25 mouse cellular contexts compared by ENCODE assay signal in the genomic region with DNA sequence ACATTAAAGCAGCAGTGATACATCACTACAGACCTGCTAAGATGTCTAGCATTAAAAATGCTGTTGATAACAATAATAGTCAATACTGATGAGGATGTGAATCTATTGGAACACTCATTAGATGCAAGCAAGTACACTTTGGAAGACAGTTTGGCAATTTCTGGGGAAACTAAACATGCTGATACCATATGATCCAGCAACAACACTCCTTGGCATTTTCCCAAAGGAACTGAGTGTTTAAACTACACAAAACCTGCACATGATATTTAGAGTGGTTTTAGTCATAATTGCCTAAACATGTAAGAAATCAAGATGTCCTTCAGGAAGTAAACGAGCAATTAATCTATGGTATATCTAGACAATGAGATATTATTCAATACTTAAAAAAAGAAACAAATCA.
DNase-seq lines count a peak whose midpoint lies in the region; ATAC-seq and TF ChIP-seq lines count a peak whose summit lies in the region.
"Had no signal": no experiment of that assay in that cellular context is flagged by ENCODE, and none has a peak within 500 bp of the region (broad histone marks: within the 10 kb centered on the region; RNA-seq: fewer than 3 reads in every experiment).

No protein-coding gene starts in this region.

- no peak for ATAC-seq in embryonic facial prominence, embryonic 14.5 days (ENCODE audit: low read depth)
- no peak for ATAC-seq in limb, embryonic 14.5 days (ENCODE audit: low FRiP score, low read depth)
- ATAC-seq: CD4-positive, CD25-positive, alpha-beta regulatory T cell, adult 4 months; forebrain, embryonic 15.5 days had no signal

- no peaks in the 10 kb centered on the region for H3K27me3 ChIP-seq in embryonic facial prominence, embryonic 14.5 days (replicated peaks; ENCODE audit: control insufficient read depth, insufficient read depth, low read length)
- no peaks in the 10 kb centered on the region for H3K27me3 ChIP-seq in embryonic facial prominence, embryonic 10.5 days (replicated peaks; ENCODE audit: low read depth, poor library complexity, severe bottlenecking)
- no peaks in the 10 kb centered on the region for H3K27me3 ChIP-seq in limb, embryonic 14.5 days (ENCODE audit: control insufficient read depth, insufficient read depth, low read length)
- H3K27me3 ChIP-seq in limb, embryonic 10.5 days (ENCODE audit: low read depth, poor library complexity, severe bottlenecking), result no peaks in the 10 kb centered on the region
- H3K27me3 ChIP-seq: CH12.LX; embryonic facial prominence, embryonic 12.5 days; embryonic facial prominence, embryonic 15.5 days; forebrain, embryonic 15.5 days had no signal

- no peak overlapping the region for H3K27ac ChIP-seq in embryonic facial prominence, embryonic 14.5 days (replicated peaks; ENCODE audit: low read depth, low read length)
- H3K27ac ChIP-seq in embryonic facial prominence, embryonic 10.5 days (replicated peaks), result no peak overlapping the region
- H3K27ac ChIP-seq in limb, embryonic 14.5 days (replicated peaks; ENCODE audit: low read depth, low read length), result no peak overlapping the region
- H3K27ac ChIP-seq in limb, embryonic 10.5 days, result no peak overlapping the region
- H3K27ac ChIP-seq: embryonic facial prominence, embryonic 12.5 days; embryonic facial prominence, embryonic 15.5 days; forebrain, embryonic 12.5 days; forebrain, embryonic 15.5 days had no signal

- peaks cover 39% of the 10 kb centered on the region for H3K4me1 ChIP-seq in embryonic facial prominence, embryonic 14.5 days (ENCODE audit: control insufficient read depth, insufficient read depth, low read length)
- peaks cover 37% of the 10 kb centered on the region for H3K4me1 ChIP-seq in embryonic facial prominence, embryonic 10.5 days
- peaks cover 17% of the 10 kb centered on the region for H3K4me1 ChIP-seq in limb, embryonic 14.5 days (ENCODE audit: control insufficient read depth, insufficient read depth, low read length)
- peaks cover 15% of the 10 kb centered on the region for H3K4me1 ChIP-seq in limb, embryonic 10.5 days

- 69% methylated on average over 1 of the region's 1 CpGs for WGBS in embryonic facial prominence, embryonic 14.5 days
- WGBS in embryonic facial prominence, embryonic 10.5 days, result 92% methylated on average over 1 of the region's 1 CpGs
- 83% methylated on average over 1 of the region's 1 CpGs for WGBS in limb, embryonic 14.5 days
- WGBS in limb, embryonic 10.5 days, result 88% methylated on average over 1 of the region's 1 CpGs

- TF ChIP-seq POLR2A in limb, embryonic 14.5 days (IDR thresholded peaks at IDR 0.05; ENCODE audit: borderline replicate concordance, extremely low read depth, insufficient read depth, insufficient read length), result no peak

- no peaks in the 10 kb centered on the region for H3K36me3 ChIP-seq in embryonic facial prominence, embryonic 14.5 days (ENCODE audit: control insufficient read depth, insufficient read depth, low read length)
- no peaks in the 10 kb centered on the region for H3K36me3 ChIP-seq in embryonic facial prominence, embryonic 10.5 days (replicated peaks)
- H3K36me3 ChIP-seq in limb, embryonic 14.5 days (ENCODE audit: control insufficient read depth, insufficient read depth, low read length), result no peaks in the 10 kb centered on the region
- no peaks in the 10 kb centered on the region for H3K36me3 ChIP-seq in limb, embryonic 10.5 days
- H3K36me3 ChIP-seq: embryonic facial prominence, embryonic 12.5 days; embryonic facial prominence, embryonic 15.5 days; forebrain, embryonic 10.5 days; forebrain, embryonic 12.5 days; forebrain, embryonic 15.5 days; G1E had no signal

- peak; percentile 62 for DNase-seq in embryonic facial prominence, embryonic 14.5 days (ENCODE audit: low spot score)
- DNase-seq in embryonic facial prominence, embryonic 10.5 days (ENCODE audit: low spot score), result no peak
- DNase-seq in limb, embryonic 14.5 days (ENCODE audit: low spot score), result peak; percentile 33
- DNase-seq in limb, embryonic 10.5 days (ENCODE audit: low spot score), result no peak
- peak; percentile 29 for DNase-seq in NIH3T3 (ENCODE audit: low read depth)
- no peak for DNase-seq in cerebellum, adult 18-20 months
- DNase-seq: adrenal gland, adult 2 months; adrenal gland, postnatal 10 days; adrenal gland, postnatal 25 days; B cell, adult 2 months; cerebellum, adult 11-12 months; cerebellum, adult 8-10 months; cerebellum, adult 9-11 months; cerebellum, postnatal 14 days; cerebellum, postnatal 36 days; embryo, embryonic 11 days had no signal

- no peak overlapping the region for H3K4me3 ChIP-seq in embryonic facial prominence, embryonic 14.5 days (ENCODE audit: low read depth, low read length)
- no peak overlapping the region for H3K4me3 ChIP-seq in embryonic facial prominence, embryonic 10.5 days
- H3K4me3 ChIP-seq in limb, embryonic 14.5 days (replicated peaks; ENCODE audit: low read length), result no peak overlapping the region
- no peak overlapping the region for H3K4me3 ChIP-seq in limb, embryonic 10.5 days
- H3K4me3 ChIP-seq: embryonic facial prominence, embryonic 12.5 days; embryonic facial prominence, embryonic 15.5 days; erythroblast, embryonic 14.5 days; forebrain, embryonic 10.5 days; forebrain, embryonic 12.5 days; forebrain, embryonic 15.5 days had no signal

- no peak overlapping the region for H3K9ac ChIP-seq in embryonic facial prominence, embryonic 14.5 days (ENCODE audit: low read depth, low read length)
- no peak overlapping the region for H3K9ac ChIP-seq in limb, embryonic 14.5 days (ENCODE audit: low read depth, low read length, severe bottlenecking)
- H3K9ac ChIP-seq: embryonic facial prominence, embryonic 12.5 days; embryonic facial prominence, embryonic 15.5 days; forebrain, embryonic 12.5 days; forebrain, embryonic 15.5 days had no signal

- H3K4me2 ChIP-seq in embryonic facial prominence, embryonic 14.5 days (ENCODE audit: low read depth, low read length), result no peak overlapping the region
- no peak overlapping the region for H3K4me2 ChIP-seq in limb, embryonic 14.5 days (replicated peaks; ENCODE audit: low read depth, low read length, severe bottlenecking)
- H3K4me2 ChIP-seq: embryonic facial prominence, embryonic 12.5 days; embryonic facial prominence, embryonic 15.5 days; forebrain, embryonic 12.5 days; forebrain, embryonic 15.5 days had no signal

- no peaks in the 10 kb centered on the region for H3K9me3 ChIP-seq in embryonic facial prominence, embryonic 14.5 days (ENCODE audit: control insufficient read depth, low read length)
- H3K9me3 ChIP-seq in embryonic facial prominence, embryonic 10.5 days, result no peaks in the 10 kb centered on the region
- H3K9me3 ChIP-seq in limb, embryonic 14.5 days (ENCODE audit: control insufficient read depth, low read length), result no peaks in the 10 kb centered on the region
- H3K9me3 ChIP-seq in limb, embryonic 10.5 days (replicated peaks), result no peaks in the 10 kb centered on the region
- H3K9me3 ChIP-seq: embryonic facial prominence, embryonic 12.5 days; embryonic facial prominence, embryonic 15.5 days; forebrain, embryonic 10.5 days; forebrain, embryonic 12.5 days; forebrain, embryonic 15.5 days; G1E had no signal

Comparison
In these comparisons a context has a peak if more than half of its experiments do, and no peak if none do; other contexts are left out.
1. DNase-seq: peak in embryonic facial prominence, embryonic 14.5 days (single experiment), limb, embryonic 14.5 days (single experiment) and NIH3T3 (single experiment); none in embryonic facial prominence, embryonic 10.5 days (single experiment), limb, embryonic 10.5 days (single experiment) and cerebellum, adult 18-20 months (0 of 2).